Mouse (Mus musculus): Measurements from ENCODE around the gene Ppil3. TPM values are rescaled to one million over a fixed set of nuclear protein-coding genes. Genes with fewer than 3 reads are reported as not detected.

Ppil3 gene
- polyA plus RNA-seq, 1 experiment from 2014 or later = 32.8 TPM

DNA sequence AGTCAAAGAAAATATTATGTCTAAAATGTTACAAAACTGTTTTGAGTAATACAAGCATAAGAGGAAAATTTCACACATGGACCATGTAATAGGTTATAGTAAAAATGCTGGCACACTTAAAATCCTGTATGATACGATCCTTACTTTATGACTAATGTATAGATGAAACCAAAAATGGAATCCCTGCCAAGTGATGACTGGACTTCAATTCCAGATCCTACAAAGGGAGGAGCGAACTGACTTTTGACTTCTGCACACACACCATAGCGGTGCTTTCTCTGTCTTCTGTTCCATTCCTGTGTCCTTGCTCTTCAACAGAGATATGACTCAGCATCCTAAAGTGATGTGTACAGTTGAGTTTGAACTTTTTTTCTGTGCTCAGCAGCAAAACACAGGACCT lies 15.3 kb upstream of the Ppil3 start:
- ATAC-seq (ENCODE audit: low FRiP score, low TSS enrichment) (no peak), DNase-seq (ENCODE audit: low spot score) (no peak)
- Histone ChIP-seq H3K4me2 (replicated peaks; ENCODE audit: low read depth) (no peak overlapping the region), H3K9me3 (ENCODE audit: control insufficient read depth, low read length) (no peaks in the 10 kb centered on the region), H3K27ac (replicated peaks) (no peak overlapping the region), H3K4me1 (replicated peaks; ENCODE audit: control insufficient read depth, insufficient read depth) (no peaks in the 10 kb centered on the region), H3K9ac (ENCODE audit: low read length) (no peak overlapping the region), H3K4me3 (ENCODE audit: low read depth, low read length) (no peak overlapping the region), H3K36me3 (ENCODE audit: control insufficient read depth, insufficient read depth, low read length) (peaks cover 19% of the 10 kb centered on the region), H3K27me3 (ENCODE audit: control insufficient read depth, insufficient read depth, low read length) (no peaks in the 10 kb centered on the region)
- TF ChIP-seq EP300 (optimal IDR thresholded peaks at IDR 0.05) (no peak), CTCF (IDR thresholded peaks at IDR 0.05; ENCODE audit: low read depth) (no peak)
- WGBS = 80% methylated on average over 3 of the region's 3 CpGs

DNA sequence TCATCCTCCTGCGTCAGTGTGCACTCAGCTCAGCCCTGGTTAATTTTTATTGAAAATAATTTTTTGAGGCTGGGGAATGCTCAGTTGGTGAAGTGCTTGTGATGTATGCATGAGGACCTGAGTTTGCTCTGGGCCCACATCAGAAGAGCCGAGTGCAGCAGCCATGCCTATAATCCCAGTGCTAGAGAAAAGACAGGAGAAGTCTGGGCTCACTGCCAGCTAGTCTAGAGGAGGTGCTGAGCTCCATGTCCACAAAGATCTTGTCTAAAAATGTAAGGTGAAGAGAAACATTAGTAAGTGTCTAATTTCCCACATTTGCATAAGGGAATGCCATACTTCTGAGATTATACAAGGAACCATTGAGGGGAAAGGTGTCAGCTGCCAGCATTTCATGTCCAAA lies 13.6 kb upstream of the Ppil3 start:
- no peak overlapping the region for H3K9ac ChIP-seq (ENCODE audit: low read length)
- H3K9me3 ChIP-seq (ENCODE audit: control insufficient read depth, low read length) = no peaks in the 10 kb centered on the region
- H3K4me1 ChIP-seq (replicated peaks; ENCODE audit: control insufficient read depth, insufficient read depth) = no peaks in the 10 kb centered on the region
- no peak overlapping the region for H3K27ac ChIP-seq (replicated peaks)
- no peak for ATAC-seq (ENCODE audit: low FRiP score, low TSS enrichment)
- TF ChIP-seq CTCF (IDR thresholded peaks at IDR 0.05; ENCODE audit: low read depth) (no peak), EP300 (optimal IDR thresholded peaks at IDR 0.05) (no peak)
- no peaks in the 10 kb centered on the region for H3K27me3 ChIP-seq (ENCODE audit: control insufficient read depth, insufficient read depth, low read length)
- 57% methylated on average over 2 of the region's 2 CpGs for WGBS
- H3K4me2 ChIP-seq (replicated peaks; ENCODE audit: low read depth) = no peak overlapping the region
- H3K4me3 ChIP-seq (ENCODE audit: low read depth, low read length) = no peak overlapping the region
- no peak for DNase-seq (ENCODE audit: low spot score)
- 0 out of 2 replicates have a peak, but pooled peaks cover 11% of the 10 kb centered on the region for H3K36me3 ChIP-seq (ENCODE audit: control insufficient read depth, insufficient read depth, low read length)

DNA sequence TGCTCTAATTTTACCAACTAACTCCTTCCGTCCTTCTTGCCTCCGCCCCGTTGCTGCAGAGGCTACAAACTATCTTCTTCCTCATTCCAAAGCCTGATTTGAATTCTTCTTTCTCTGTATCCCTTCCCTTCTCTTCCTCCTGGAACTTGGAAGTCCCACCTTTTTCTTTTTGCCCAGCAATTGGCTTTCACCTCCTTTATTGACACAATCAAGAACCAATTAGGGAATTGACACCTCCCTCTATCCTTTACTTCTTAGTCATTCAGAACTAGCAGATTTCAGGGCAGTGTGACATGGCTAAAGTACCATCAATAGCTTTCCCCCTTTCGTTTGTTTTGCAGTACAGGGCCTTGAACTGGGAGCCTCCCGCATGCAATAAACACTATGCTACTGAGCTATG lies 12.9 kb upstream of the Ppil3 start:
- Histone ChIP-seq H3K9me3 (ENCODE audit: control insufficient read depth, low read length) (no peaks in the 10 kb centered on the region), H3K9ac (ENCODE audit: low read length) (no peak overlapping the region), H3K27me3 (ENCODE audit: control insufficient read depth, insufficient read depth, low read length) (no peaks in the 10 kb centered on the region), H3K27ac (replicated peaks) (no peak overlapping the region), H3K4me2 (replicated peaks; ENCODE audit: low read depth) (no peak overlapping the region), H3K4me3 (ENCODE audit: low read depth, low read length) (no peak overlapping the region), H3K4me1 (replicated peaks; ENCODE audit: control insufficient read depth, insufficient read depth) (no peaks in the 10 kb centered on the region), H3K36me3 (ENCODE audit: control insufficient read depth, insufficient read depth, low read length) (0 out of 2 replicates have a peak, but pooled peaks cover 11% of the 10 kb centered on the region)
- TF ChIP-seq CTCF (IDR thresholded peaks at IDR 0.05; ENCODE audit: low read depth) (no peak), EP300 (optimal IDR thresholded peaks at IDR 0.05) (no peak)
- DNase-seq (ENCODE audit: low spot score) = no peak
- WGBS = 81% methylated on average over 5 of the region's 5 CpGs
- no peak for ATAC-seq (ENCODE audit: low FRiP score, low TSS enrichment)

DNA sequence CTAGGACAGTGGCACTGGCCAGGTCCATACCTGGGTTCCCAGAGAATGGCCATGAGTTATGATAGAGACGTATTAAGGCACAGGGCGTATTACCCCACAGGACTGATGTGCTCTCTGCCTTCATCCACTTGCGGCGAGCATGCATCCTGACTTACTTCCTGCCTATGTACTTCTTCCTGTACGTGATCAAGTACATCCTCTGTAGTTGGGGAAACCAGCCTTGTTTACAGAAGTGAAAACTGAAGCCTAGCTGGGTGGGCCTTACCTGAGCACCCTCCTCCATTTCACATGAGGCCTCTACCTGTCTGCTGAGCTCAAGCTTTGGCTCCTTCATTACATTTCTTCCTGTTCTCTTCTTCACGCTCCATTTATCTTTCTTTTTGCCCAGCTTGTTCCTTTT lies 9.0 kb upstream of the Ppil3 start:
- Histone ChIP-seq H3K4me3 (ENCODE audit: low read depth, low read length) (no peak overlapping the region), H3K4me1 (replicated peaks; ENCODE audit: control insufficient read depth, insufficient read depth) (no peaks in the 10 kb centered on the region), H3K9ac (ENCODE audit: low read length) (no peak overlapping the region), H3K27ac (replicated peaks) (no peak overlapping the region), H3K27me3 (ENCODE audit: control insufficient read depth, insufficient read depth, low read length) (no peaks in the 10 kb centered on the region), H3K36me3 (ENCODE audit: control insufficient read depth, insufficient read depth, low read length) (0 out of 2 replicates have a peak, but pooled peaks cover 4% of the 10 kb centered on the region), H3K4me2 (replicated peaks; ENCODE audit: low read depth) (no peak overlapping the region), H3K9me3 (ENCODE audit: control insufficient read depth, low read length) (no peaks in the 10 kb centered on the region)
- TF ChIP-seq EP300 (optimal IDR thresholded peaks at IDR 0.05) (no peak), CTCF (IDR thresholded peaks at IDR 0.05; ENCODE audit: low read depth) (no peak)
- WGBS = 91% methylated on average over 6 of the region's 6 CpGs
- ATAC-seq (ENCODE audit: low FRiP score, low TSS enrichment) = no peak
- no peak for DNase-seq (ENCODE audit: low spot score)

DNA sequence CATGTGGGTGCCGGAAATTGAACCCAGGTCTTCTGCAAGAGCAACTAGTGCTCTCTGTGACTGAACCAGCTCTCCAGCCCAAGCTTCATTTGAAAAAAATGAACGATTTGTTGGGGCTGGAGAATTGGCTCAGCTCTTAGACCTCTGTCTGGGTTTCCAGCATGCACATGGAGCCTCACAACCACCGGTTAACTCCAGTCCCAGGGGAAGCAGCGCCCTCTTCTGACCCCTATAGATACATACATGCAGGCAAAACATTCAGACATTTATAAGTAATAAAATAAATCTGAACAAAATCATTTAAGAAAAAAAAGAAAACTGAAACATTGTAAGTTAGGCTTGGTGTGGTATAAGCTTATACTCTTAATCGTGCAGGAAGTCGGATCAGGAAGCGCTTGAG lies 3.1 kb upstream of the Ppil3 start:
- H3K4me3 ChIP-seq (ENCODE audit: low read depth, low read length) = no peak overlapping the region
- H3K4me1 ChIP-seq (replicated peaks; ENCODE audit: control insufficient read depth, insufficient read depth) = no peaks in the 10 kb centered on the region
- H3K9ac ChIP-seq (ENCODE audit: low read length) = no peak overlapping the region
- no peak for DNase-seq (ENCODE audit: low spot score)
- H3K36me3 ChIP-seq (ENCODE audit: control insufficient read depth, insufficient read depth, low read length) = no peaks in the 10 kb centered on the region
- no peak for TF ChIP-seq CTCF (IDR thresholded peaks at IDR 0.05; ENCODE audit: low read depth)
- TF ChIP-seq EP300 (optimal IDR thresholded peaks at IDR 0.05) = no peak
- H3K27me3 ChIP-seq (ENCODE audit: control insufficient read depth, insufficient read depth, low read length) = no peaks in the 10 kb centered on the region
- WGBS = 82% methylated on average over 7 of the region's 7 CpGs
- no peak for ATAC-seq (ENCODE audit: low FRiP score, low TSS enrichment)
- no peak overlapping the region for H3K4me2 ChIP-seq (replicated peaks; ENCODE audit: low read depth)
- no peak overlapping the region for H3K27ac ChIP-seq (replicated peaks)
- H3K9me3 ChIP-seq (ENCODE audit: control insufficient read depth, low read length) = no peaks in the 10 kb centered on the region

DNA sequence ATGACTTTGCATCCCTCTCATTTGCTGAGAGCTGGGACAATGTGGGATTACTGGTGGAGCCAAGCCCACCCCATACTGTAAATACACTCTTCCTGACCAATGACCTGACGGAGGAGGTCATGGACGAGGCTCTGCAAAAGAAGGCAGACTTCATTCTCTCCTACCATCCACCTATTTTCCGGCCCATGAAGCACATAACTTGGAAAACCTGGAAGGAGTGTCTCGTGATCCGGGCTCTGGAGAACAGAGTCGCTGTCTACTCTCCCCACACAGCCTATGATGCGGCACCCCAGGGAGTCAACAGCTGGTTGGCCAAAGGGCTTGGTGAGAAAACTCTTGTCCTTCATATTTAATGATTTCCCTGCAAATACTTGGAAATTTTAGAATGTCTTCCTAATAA lies 2.5 kb upstream of the Ppil3 start:
- Histone ChIP-seq H3K36me3 (ENCODE audit: control insufficient read depth, insufficient read depth, low read length) (no peaks in the 10 kb centered on the region), H3K27ac (replicated peaks) (no peak overlapping the region), H3K27me3 (ENCODE audit: control insufficient read depth, insufficient read depth, low read length) (no peaks in the 10 kb centered on the region), H3K4me3 (ENCODE audit: low read depth, low read length) (no peak overlapping the region), H3K4me2 (replicated peaks; ENCODE audit: low read depth) (no peak overlapping the region), H3K4me1 (replicated peaks; ENCODE audit: control insufficient read depth, insufficient read depth) (no peaks in the 10 kb centered on the region), H3K9me3 (ENCODE audit: control insufficient read depth, low read length) (no peaks in the 10 kb centered on the region), H3K9ac (ENCODE audit: low read length) (no peak overlapping the region)
- ATAC-seq (ENCODE audit: low FRiP score, low TSS enrichment) (no peak), DNase-seq (ENCODE audit: low spot score) (no peak)
- WGBS = 90% methylated on average over 7 of the region's 7 CpGs
- no peak for TF ChIP-seq EP300 (optimal IDR thresholded peaks at IDR 0.05)
- no peak for TF ChIP-seq CTCF (IDR thresholded peaks at IDR 0.05; ENCODE audit: low read depth)

Measured in stomach, postnatal 0 days (tissue).